Mouse (Mus musculus) cerebellum, adult 2 months (tissue): ENCODE data around the gene Dsn1.

ENCODE experiments used
- CTCF ChIP-seq: fragments of 200-500 bp; IDR thresholded peaks from 2 replicates; pipeline ENCODE4 v1.5.1; 2011; ENCODE audit warnings: low read depth, mild to moderate bottlenecking, control low read depth, low read length, moderate library complexity, borderline replicate concordance; ENCODE audit not compliant: insufficient read depth
- POLR2A ChIP-seq: fragments of 200-500 bp; IDR thresholded peaks from 2 replicates; pipeline ENCODE4 v1.6.1; 2011; ENCODE audit warnings: low read length, control low read depth, borderline replicate concordance; ENCODE audit not compliant: insufficient read depth

GRCm38 (mm10) chr2:157010634-157011310 lies 3.8 kb upstream of the Dsn1 start:
- TF ChIP-seq CTCF (no peak), POLR2A (no peak)
